Mouse (Mus musculus): ENCODE results near the gene Pygo1.
A peak's percentile ranks its signal among the peaks of the same experiment; 100 is the strongest.

- no peak for TF ChIP-seq POLR2A (IDR thresholded peaks at IDR 0.05; ENCODE audit: borderline replicate concordance, low read depth, low read length)
- peak; percentile 74 for TF ChIP-seq CTCF (IDR thresholded peaks at IDR 0.05; ENCODE audit: low read depth, low read length)
These were observed 43.1 kb downstream of the Pygo1 start for GRCm38 (mm10) chr9:72968349-72969061.

Data from bone marrow macrophage, adult 2 months (primary cell).